Mouse (Mus musculus): ENCODE data around the gene Sdk2. TPM values are rescaled to one million over a fixed set of nuclear protein-coding genes. Genes with fewer than 3 reads are reported as not detected.

The Sdk2 gene
- polyA plus RNA-seq (2015; fragmentation: Nextera tagmentation; extraction: Ambion mirVana): 3.0 and 3.5 TPM in 2 replicates

- WGBS: 1% methylated on average over 36 of the region's 52 CpGs
- H3K9ac ChIP-seq (ENCODE audit: low read depth, low read length): peak within 1 kb of the TSS; percentile 81
- H3K27ac ChIP-seq (ENCODE audit: low read length): peak within 1 kb of the TSS; percentile 84
- H3K4me2 ChIP-seq (ENCODE audit: low read length): peak within 1 kb of the TSS; percentile 69
- peak within 1 kb of the TSS; percentile 67 for H3K4me3 ChIP-seq (ENCODE audit: low read depth, low read length)
- ATAC-seq: peak; percentile 85
- no peaks in the 10 kb centered on the region for H3K9me3 ChIP-seq (replicated peaks; ENCODE audit: control insufficient read depth, low read length, poor library complexity, severe bottlenecking)
- no peaks in the 10 kb centered on the region for H3K27me3 ChIP-seq (ENCODE audit: control insufficient read depth, insufficient read depth, low read depth, low read length)
- no peaks in the 10 kb centered on the region for H3K36me3 ChIP-seq (ENCODE audit: control insufficient read depth, insufficient read depth, low read length)
- H3K4me1 ChIP-seq (ENCODE audit: control insufficient read depth, insufficient read depth, low read length): peaks cover 32% of the 10 kb centered on the region
These were observed at the start of gene Sdk2 for GRCm38 (mm10) chr11:114066951-114067762. Gene Sdk2 (minus strand): TSS chr11:114067046.

- no peak overlapping the region for H3K9ac ChIP-seq (ENCODE audit: low read depth, low read length)
- no peak overlapping the region for H3K4me3 ChIP-seq (ENCODE audit: low read depth, low read length)
- no peaks in the 10 kb centered on the region for H3K9me3 ChIP-seq (replicated peaks; ENCODE audit: control insufficient read depth, low read length, poor library complexity, severe bottlenecking)
- no peaks in the 10 kb centered on the region for H3K27me3 ChIP-seq (ENCODE audit: control insufficient read depth, insufficient read depth, low read depth, low read length)
- 82% methylated on average over 13 of the region's 13 CpGs for WGBS
- no peaks in the 10 kb centered on the region for H3K36me3 ChIP-seq (ENCODE audit: control insufficient read depth, insufficient read depth, low read length)
- H3K27ac ChIP-seq (ENCODE audit: low read length): no peak overlapping the region
- peaks cover 7% of the 10 kb centered on the region; the same call in 1 of the 2 replicates for H3K4me1 ChIP-seq (ENCODE audit: control insufficient read depth, insufficient read depth, low read length)
- ATAC-seq: no peak
- H3K4me2 ChIP-seq (ENCODE audit: low read length): no peak overlapping the region
These were observed 48.2 kb upstream of the Sdk2 start for GRCm38 (mm10) chr11:114115077-114115476.

GRCm38 (mm10) chr11:114114674-114115073 lies 47.8 kb upstream of the Sdk2 start:
- Histone ChIP-seq H3K27me3 (ENCODE audit: control insufficient read depth, insufficient read depth, low read depth, low read length) (no peaks in the 10 kb centered on the region), H3K9ac (ENCODE audit: low read depth, low read length) (no peak overlapping the region), H3K36me3 (ENCODE audit: control insufficient read depth, insufficient read depth, low read length) (no peaks in the 10 kb centered on the region), H3K9me3 (replicated peaks; ENCODE audit: control insufficient read depth, low read length, poor library complexity, severe bottlenecking) (no peaks in the 10 kb centered on the region), H3K4me3 (ENCODE audit: low read depth, low read length) (no peak overlapping the region), H3K4me2 (ENCODE audit: low read length) (no peak overlapping the region), H3K4me1 (ENCODE audit: control insufficient read depth, insufficient read depth, low read length) (peaks cover 7% of the 10 kb centered on the region; the same call in 1 of the 2 replicates), H3K27ac (ENCODE audit: low read length) (no peak overlapping the region)
- WGBS: 65% methylated on average over 12 of the region's 12 CpGs
- ATAC-seq: no peak

- H3K4me2 ChIP-seq (ENCODE audit: low read length): no peak overlapping the region
- H3K27me3 ChIP-seq (ENCODE audit: control insufficient read depth, insufficient read depth, low read depth, low read length): no peaks in the 10 kb centered on the region
- WGBS: 14% methylated on average over 3 of the region's 3 CpGs
- H3K9me3 ChIP-seq (replicated peaks; ENCODE audit: control insufficient read depth, low read length, poor library complexity, severe bottlenecking): no peaks in the 10 kb centered on the region
- no peak overlapping the region for H3K4me3 ChIP-seq (ENCODE audit: low read depth, low read length)
- ATAC-seq: no peak
- peaks cover 5% of the 10 kb centered on the region; the same call in 1 of the 2 replicates for H3K4me1 ChIP-seq (ENCODE audit: control insufficient read depth, insufficient read depth, low read length)
- H3K27ac ChIP-seq (ENCODE audit: low read length): no peak overlapping the region
- no peaks in the 10 kb centered on the region for H3K36me3 ChIP-seq (ENCODE audit: control insufficient read depth, insufficient read depth, low read length)
- no peak overlapping the region for H3K9ac ChIP-seq (ENCODE audit: low read depth, low read length)
These were observed 44.0 kb upstream of the Sdk2 start for GRCm38 (mm10) chr11:114110851-114111250.

- 0 out of 2 replicates have a peak, but pooled peaks cover 2% of the 10 kb centered on the region for H3K9me3 ChIP-seq (replicated peaks; ENCODE audit: control insufficient read depth, low read length, poor library complexity, severe bottlenecking)
- no peak overlapping the region for H3K27ac ChIP-seq (ENCODE audit: low read length)
- H3K4me2 ChIP-seq (ENCODE audit: low read length): no peak overlapping the region
- no peak overlapping the region for H3K4me3 ChIP-seq (ENCODE audit: low read depth, low read length)
- H3K36me3 ChIP-seq (ENCODE audit: control insufficient read depth, insufficient read depth, low read length): no peaks in the 10 kb centered on the region
- no peak overlapping the region for H3K9ac ChIP-seq (ENCODE audit: low read depth, low read length)
- WGBS: 66% methylated on average over 7 of the region's 7 CpGs
- no peaks in the 10 kb centered on the region for H3K27me3 ChIP-seq (ENCODE audit: control insufficient read depth, insufficient read depth, low read depth, low read length)
- H3K4me1 ChIP-seq (ENCODE audit: control insufficient read depth, insufficient read depth, low read length): no peaks in the 10 kb centered on the region
- ATAC-seq: no peak
These were observed 26.8 kb upstream of the Sdk2 start for GRCm38 (mm10) chr11:114093636-114094035.

GRCm38 (mm10) chr11:114093175-114093574 lies 26.3 kb upstream of the Sdk2 start:
- ATAC-seq: no peak
- Histone ChIP-seq H3K9ac (ENCODE audit: low read depth, low read length) (no peak overlapping the region), H3K27ac (ENCODE audit: low read length) (no peak overlapping the region), H3K4me2 (ENCODE audit: low read length) (no peak overlapping the region), H3K27me3 (ENCODE audit: control insufficient read depth, insufficient read depth, low read depth, low read length) (no peaks in the 10 kb centered on the region), H3K36me3 (ENCODE audit: control insufficient read depth, insufficient read depth, low read length) (no peaks in the 10 kb centered on the region), H3K4me1 (ENCODE audit: control insufficient read depth, insufficient read depth, low read length) (no peaks in the 10 kb centered on the region), H3K4me3 (ENCODE audit: low read depth, low read length) (no peak overlapping the region), H3K9me3 (replicated peaks; ENCODE audit: control insufficient read depth, low read length, poor library complexity, severe bottlenecking) (0 out of 2 replicates have a peak, but pooled peaks cover 2% of the 10 kb centered on the region)
- 70% methylated on average over 7 of the region's 7 CpGs for WGBS

GRCm38 (mm10) chr11:114080606-114081005 lies 13.8 kb upstream of the Sdk2 start:
- Histone ChIP-seq H3K4me3 (ENCODE audit: low read depth, low read length) (no peak overlapping the region), H3K4me2 (ENCODE audit: low read length) (no peak overlapping the region), H3K4me1 (ENCODE audit: control insufficient read depth, insufficient read depth, low read length) (no peaks in the 10 kb centered on the region), H3K27ac (ENCODE audit: low read length) (no peak overlapping the region), H3K9me3 (replicated peaks; ENCODE audit: control insufficient read depth, low read length, poor library complexity, severe bottlenecking) (no peaks in the 10 kb centered on the region; the same call in 1 of the 2 replicates), H3K27me3 (ENCODE audit: control insufficient read depth, insufficient read depth, low read depth, low read length) (no peaks in the 10 kb centered on the region), H3K9ac (ENCODE audit: low read depth, low read length) (no peak overlapping the region), H3K36me3 (ENCODE audit: control insufficient read depth, insufficient read depth, low read length) (no peaks in the 10 kb centered on the region)
- 46% methylated on average over 9 of the region's 9 CpGs for WGBS
- no peak for ATAC-seq

GRCm38 (mm10) chr11:114072644-114073043 lies 5.8 kb upstream of the Sdk2 start:
- Histone ChIP-seq H3K27me3 (ENCODE audit: control insufficient read depth, insufficient read depth, low read depth, low read length) (no peaks in the 10 kb centered on the region), H3K4me1 (ENCODE audit: control insufficient read depth, insufficient read depth, low read length) (peaks cover 4% of the 10 kb centered on the region; the same call in 1 of the 2 replicates), H3K4me2 (ENCODE audit: low read length) (no peak overlapping the region), H3K9ac (ENCODE audit: low read depth, low read length) (no peak overlapping the region), H3K4me3 (ENCODE audit: low read depth, low read length) (no peak overlapping the region), H3K36me3 (ENCODE audit: control insufficient read depth, insufficient read depth, low read length) (no peaks in the 10 kb centered on the region), H3K27ac (ENCODE audit: low read length) (no peak overlapping the region), H3K9me3 (replicated peaks; ENCODE audit: control insufficient read depth, low read length, poor library complexity, severe bottlenecking) (no peaks in the 10 kb centered on the region; the same call in 1 of the 2 replicates)
- no peak for ATAC-seq
- 81% methylated on average over 10 of the region's 10 CpGs for WGBS

GRCm38 (mm10) chr11:114071998-114072397 lies 5.2 kb upstream of the Sdk2 start:
- Histone ChIP-seq H3K27ac (ENCODE audit: low read length) (no peak overlapping the region), H3K9ac (ENCODE audit: low read depth, low read length) (no peak overlapping the region), H3K36me3 (ENCODE audit: control insufficient read depth, insufficient read depth, low read length) (no peaks in the 10 kb centered on the region), H3K4me1 (ENCODE audit: control insufficient read depth, insufficient read depth, low read length) (peaks cover 9% of the 10 kb centered on the region; the same call in 1 of the 2 replicates), H3K4me3 (ENCODE audit: low read depth, low read length) (no peak overlapping the region), H3K4me2 (ENCODE audit: low read length) (no peak overlapping the region), H3K9me3 (replicated peaks; ENCODE audit: control insufficient read depth, low read length, poor library complexity, severe bottlenecking) (no peaks in the 10 kb centered on the region; the same call in 1 of the 2 replicates), H3K27me3 (ENCODE audit: control insufficient read depth, insufficient read depth, low read depth, low read length) (no peaks in the 10 kb centered on the region)
- no peak for ATAC-seq
- 37% methylated on average over 8 of the region's 8 CpGs for WGBS

Measured in midbrain, embryonic 16.5 days (tissue).